Comparison of ENCODE assay signal across 8 mouse cellular contexts in the genomic region with DNA sequence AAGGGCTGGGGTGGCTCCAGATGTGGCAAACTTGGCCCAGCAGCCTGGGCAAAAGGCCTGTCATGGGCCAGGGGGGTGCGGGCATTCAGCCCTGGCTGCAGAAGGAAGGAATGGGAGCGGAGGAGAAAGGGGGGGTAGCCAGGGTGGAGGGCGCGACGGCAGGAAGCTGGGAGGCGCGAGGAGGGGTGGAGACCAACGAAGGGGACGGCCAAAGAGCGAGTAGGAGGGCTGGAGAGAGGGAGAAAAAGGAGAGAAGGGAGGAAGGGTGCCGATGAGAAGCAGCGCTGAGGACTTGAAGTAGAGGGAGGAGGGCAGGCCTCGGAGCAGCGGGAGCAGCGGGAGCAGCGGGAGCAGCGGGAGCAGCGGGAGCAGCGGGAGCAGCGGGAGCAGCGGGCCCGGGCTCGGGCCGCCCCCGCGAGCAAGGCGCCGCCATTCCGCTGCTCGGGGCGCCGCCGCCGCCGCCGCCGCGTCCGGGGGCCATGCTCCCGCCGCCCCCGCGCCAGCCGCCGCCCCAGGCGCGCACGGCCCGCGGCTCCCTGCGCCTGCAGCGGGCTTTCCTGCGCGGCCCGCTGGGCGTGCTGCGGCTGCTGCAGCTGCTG. TPM values are rescaled to one million over a fixed set of nuclear protein-coding genes. Genes with fewer than 3 reads are reported as not detected.
DNase-seq lines count a peak whose midpoint lies in the region; ATAC-seq and TF ChIP-seq lines count a peak whose summit lies in the region.

A gene (plus strand): TSS at position 231 of the 599 bp plus-strand sequence.

- H3K27ac ChIP-seq in ES-E14 (ENCODE audit: insufficient read depth, low read depth, low read length, poor library complexity, severe bottlenecking) (peak within 1 kb of the TSS; percentile 2), macrophage (peak within 1 kb of the TSS; percentile 27)
- 0 out of 2 replicates have a peak within 1 kb of the TSS, but pooled peaks have one; percentile 19 for H3K27ac ChIP-seq in forebrain, embryonic 15.5 days (replicated peaks)

- peak within 1 kb of the TSS; percentile 79 for H3K9ac ChIP-seq in ES-E14 (ENCODE audit: insufficient read depth, low read depth, low read length, poor library complexity, severe bottlenecking)
- peak within 1 kb of the TSS; percentile 55 for H3K9ac ChIP-seq in forebrain, embryonic 15.5 days (replicated peaks)

- peaks cover 9% of the 10 kb centered on the region for H3K27me3 ChIP-seq in forebrain, embryonic 15.5 days

- H3K4me3 ChIP-seq in ES-E14 (ENCODE audit: insufficient read depth in 1 of 2, low read depth in 1 of 2, low read length in 2 of 2, poor library complexity in 1 of 2, severe bottlenecking in 1 of 2) (peak within 1 kb of the TSS; percentile 86 to 92), macrophage (ENCODE audit: inconsistent target) (peak within 1 kb of the TSS; percentile 38)
- H3K4me3 ChIP-seq in forebrain, embryonic 15.5 days, result peak within 1 kb of the TSS; percentile 54

- H3K9me3 ChIP-seq in ES-E14 (ENCODE audit: control insufficient read depth, insufficient read depth, low read depth, low read length), result no peaks in the 10 kb centered on the region
- H3K9me3 ChIP-seq in forebrain, embryonic 15.5 days, result no peaks in the 10 kb centered on the region

- intact Hi-C loops in heart, postnatal 25 days (cut with DNase I), result no loop called here

- ATAC-seq in forebrain, embryonic 15.5 days (replicated peaks), result peak; percentile 23; the same call in 1 of the 2 replicates
- no peak for ATAC-seq in erythroid progenitor cell, adult 5-6 weeks (replicated peaks; ENCODE audit: low FRiP score, poor library complexity, severe bottlenecking)

- DNase-seq in ES-E14 (ENCODE audit: low read depth, low spot score), result no peak
- DNase-seq in brain, adult 2 months (ENCODE audit: low read depth, low spot score), result peak; percentile 81
- peak; percentile 84 for DNase-seq in heart, postnatal 25 days (ENCODE audit: low spot score)
- peak; percentile 85 to 91 for DNase-seq in kidney, postnatal 4 days
- DNase-seq in right cerebral cortex, postnatal 14 days, result peak; percentile 54

- H3K79me2 ChIP-seq in macrophage (ENCODE audit: inconsistent target), result peaks cover 6% of the 10 kb centered on the region; the same call in 1 of the 2 replicates

- peak within 1 kb of the TSS; percentile 69 for H3K4me2 ChIP-seq in forebrain, embryonic 15.5 days (replicated peaks)

- H3K36me3 ChIP-seq in ES-E14 (ENCODE audit: control insufficient read depth, insufficient read depth, low read length, poor library complexity, severe bottlenecking) (peaks cover 6% of the 10 kb centered on the region; the same call in 1 of the 2 replicates), macrophage (ENCODE audit: inconsistent target) (no peaks in the 10 kb centered on the region)
- no peaks in the 10 kb centered on the region for H3K36me3 ChIP-seq in forebrain, embryonic 15.5 days

- under 1% methylated on average over 47 of the region's 57 CpGs for WGBS in forebrain, embryonic 15.5 days
- WGBS in macrophage (ENCODE audit: missing documents), result 3% methylated on average over 57 of the region's 57 CpGs

- in situ Hi-C loops in ES-E14 (cut with MboI; ENCODE audit: low sequenced_read_pairs in 2 of 2, unreplicated experiment in 2 of 2), result no loop called here

- H3K4me1 ChIP-seq in ES-E14 (ENCODE audit: control insufficient read depth in 2 of 2, insufficient read depth in 2 of 2, low read length in 2 of 2, poor library complexity in 1 of 2), result peaks cover 7 to 23% of the 10 kb centered on the region in 2 experiments
- H3K4me1 ChIP-seq in forebrain, embryonic 15.5 days, result peaks cover 13% of the 10 kb centered on the region

TF ChIP-seq in ES-E14, 5 proteins besides CTCF, POLR2A, EP300 and RAD21:
- TF ChIP-seq HCFC1 (IDR thresholded peaks at IDR 0.05; ENCODE audit: borderline replicate concordance, insufficient read depth, low read length) (no peak), ZC3H11A (IDR thresholded peaks at IDR 0.05; ENCODE audit: borderline replicate concordance, low read depth, low read length) (no peak), MAFK (IDR thresholded peaks at IDR 0.05; ENCODE audit: insufficient read depth, low read depth, low read length) (no peak), CHD2 (IDR thresholded peaks at IDR 0.05; ENCODE audit: low read depth, low read length) (no peak)

RNA-seq across cellular contexts. Expression of the gene that starts here (rescaled TPM):
- total RNA-seq in ES-E14 (2012; rRNA removed), result 39.8 and 56.3 TPM in 2 replicates
- polyA plus RNA-seq in forebrain, embryonic 15.5 days (2015; fragmentation: Nextera tagmentation; extraction: Ambion mirVana), result 1.7 and 2.6 TPM in 2 replicates
- total RNA-seq in heart, postnatal 25 days (2021), result 10 to 100 TPM; 20.9 to 24.3 TPM
- total RNA-seq in macrophage (2018; cell fraction: chromatin; rRNA removed), result 1 to 10 TPM in 21 of 26 experiments, under 1 TPM in 5; 0.34 to 8.7 (median 1.7) TPM
- 1 to 10 TPM; 1.9 to 9.0 (median 3.2) TPM for total RNA-seq in macrophage (2018; cell fraction: cytosol; rRNA removed)
- 10 to 100 TPM in 3 of 26 experiments, 1 to 10 TPM in 23; 1.9 to 15.2 (median 3.9) TPM for total RNA-seq in macrophage (2018; cell fraction: nucleus; rRNA removed)
- 2.9 to 12.9 TPM (median 8.4 TPM) in 3 replicates for polyA plus RNA-seq in macrophage (2018)
- total RNA-seq in erythroid progenitor cell, adult 5-6 weeks (2015; ENCODE audit: low replicate concordance), result 0.84 and 2.2 TPM in 2 replicates
- 1.9 and 3.9 TPM in 2 replicates for total RNA-seq in erythroid progenitor cell, adult 5-6 weeks (2017; ENCODE audit: low replicate concordance)

Comparison
In these comparisons a context has a peak if more than half of its experiments do, and no peak if none do; other contexts are left out.
1. H3K4me3 ChIP-seq: peak in every context shown above with its lines; median percentile 89 in ES-E14; 54 in forebrain, embryonic 15.5 days; 38 in macrophage.